Mouse (Mus musculus) embryonic facial prominence, embryonic 12.5 days (tissue): ENCODE results near the gene Adora1. TPM values are rescaled to one million over a fixed set of nuclear protein-coding genes. Genes with fewer than 3 reads are reported as not detected.
A peak's percentile ranks its signal among the peaks of the same experiment; 100 is the strongest.

ENCODE experiments used
- ATAC-seq: fragments of 200-750 bp; cut with Nextera tagmentation; 2 replicates; pipeline ENCODE4 v1.8.0; 2017; ENCODE audit not compliant: insufficient number of reproducible peaks, insufficient read depth, low FRiP score, low TSS enrichment
- H3K27ac ChIP-seq: fragments of 300-500 bp; sonication (generic); 2 replicates; pipeline ENCODE4 v1.5.1; 2016; ENCODE audit warnings: mild to moderate bottlenecking
- H3K27me3 ChIP-seq: fragments of 300-500 bp; sonication (generic); 2 replicates; pipeline ENCODE4 v1.6.1; 2016; ENCODE audit warnings: mild to moderate bottlenecking, moderate library complexity
- H3K36me3 ChIP-seq: fragments of 300-500 bp; sonication (generic); 2 replicates; pipeline ENCODE4 v1.6.1; 2016; ENCODE audit warnings: mild to moderate bottlenecking
- H3K4me1 ChIP-seq: fragments of 300-500 bp; sonication (generic); 2 replicates; pipeline ENCODE4 v1.6.1; 2016
- H3K4me2 ChIP-seq: fragments of 300-500 bp; sonication (generic); replicated peaks from 2 replicates; pipeline ENCODE4 v1.6.1; 2016; ENCODE audit warnings: mild to moderate bottlenecking, moderate library complexity
- H3K4me3 ChIP-seq: fragments of 300-500 bp; sonication (generic); 2 replicates; pipeline ENCODE4 v1.5.1; 2016; ENCODE audit warnings: mild to moderate bottlenecking
- H3K9ac ChIP-seq: fragments of 300-500 bp; sonication (generic); 2 replicates; pipeline ENCODE4 v1.6.1; 2016; ENCODE audit warnings: mild to moderate bottlenecking, moderate library complexity
- H3K9me3 ChIP-seq: fragments of 300-500 bp; sonication (generic); 2 replicates; pipeline ENCODE4 v1.6.1; 2016; ENCODE audit warnings: mild to moderate bottlenecking, moderate library complexity
- WGBS: fragments of 180-500 bp; shearing (Covaris S2); methylation state at CpG from one replicate; pipeline ENCODE4 v1.1.7; 2016; 5-methylcytosine and 5-hydroxymethylcytosine counted together
- polyA plus RNA-seq: library from polyadenylated mRNA; unstranded; fragments of >200 nt; fragmentation: Nextera tagmentation; extraction: Ambion mirVana; gene quantifications from 2 replicates; pipeline ENCODE4 v1.2.1, GENCODE M21; 2016

Adora1 gene
- polyA plus RNA-seq, 1 experiment from 2014 or later: 2.1 TPM

GRCm38 (mm10) chr1:134234455-134235390, 508 bp downstream of the Adora1 start:
- Histone ChIP-seq H3K9ac (peak overlapping the region; percentile 46), H3K4me3 (peak overlapping the region; percentile 50), H3K27me3 (peaks cover 52% of the 10 kb centered on the region), H3K4me2 (peak overlapping the region; percentile 96), H3K27ac (no peak overlapping the region), H3K36me3 (no peaks in the 10 kb centered on the region), H3K9me3 (no peaks in the 10 kb centered on the region), H3K4me1 (peaks cover 21% of the 10 kb centered on the region)
- no peak for ATAC-seq
- under 1% methylated on average over 41 of the region's 41 CpGs for whole genome bisulfite sequencing

GRCm38 (mm10) chr1:134233681-134234454, 1.4 kb downstream of the Adora1 start:
- H3K4me2 ChIP-seq: peak overlapping the region; percentile 96
- WGBS: 50% methylated on average over 19 of the region's 19 CpGs
- H3K9me3 ChIP-seq: no peaks in the 10 kb centered on the region
- H3K36me3 ChIP-seq: no peaks in the 10 kb centered on the region
- no peak overlapping the region for H3K9ac ChIP-seq
- no peak overlapping the region for H3K27ac ChIP-seq
- ATAC-seq: no peak
- H3K4me3 ChIP-seq: peak overlapping the region; percentile 50; the same call in 1 of the 2 replicates
- H3K27me3 ChIP-seq: peaks cover 52% of the 10 kb centered on the region
- H3K4me1 ChIP-seq: peaks cover 21% of the 10 kb centered on the region

- no peaks in the 10 kb centered on the region for H3K36me3 ChIP-seq
- no peak for ATAC-seq
Measured at GRCm38 (mm10) chr1:134232778-134233531, 2.3 kb downstream of the Adora1 start.

GRCm38 (mm10) chr1:134232326-134232725, 2.9 kb downstream of the Adora1 start:
- Histone ChIP-seq H3K27ac (no peak overlapping the region), H3K9me3 (no peaks in the 10 kb centered on the region), H3K4me3 (no peak overlapping the region), H3K9ac (no peak overlapping the region), H3K36me3 (no peaks in the 10 kb centered on the region), H3K4me2 (no peak overlapping the region), H3K27me3 (peaks cover 52% of the 10 kb centered on the region), H3K4me1 (peaks cover 21% of the 10 kb centered on the region)
- ATAC-seq: no peak
- WGBS: 72% methylated on average over 8 of the region's 8 CpGs

More at GRCm38 (mm10) chr1:134232778-134233531, 2.3 kb downstream of the Adora1 start:
- H3K9me3 ChIP-seq: no peaks in the 10 kb centered on the region
- H3K4me1 ChIP-seq: peaks cover 21% of the 10 kb centered on the region
- no peak overlapping the region for H3K4me3 ChIP-seq
- no peak overlapping the region for H3K4me2 ChIP-seq
- H3K27ac ChIP-seq: no peak overlapping the region
- no peak overlapping the region for H3K9ac ChIP-seq
- peaks cover 52% of the 10 kb centered on the region for H3K27me3 ChIP-seq
- 45% methylated on average over 12 of the region's 12 CpGs for WGBS

- no peak for ATAC-seq
- Histone ChIP-seq H3K27me3 (peaks cover 46% of the 10 kb centered on the region), H3K4me1 (peaks cover 21% of the 10 kb centered on the region), H3K4me3 (no peak overlapping the region), H3K4me2 (no peak overlapping the region), H3K9ac (no peak overlapping the region), H3K27ac (no peak overlapping the region), H3K9me3 (no peaks in the 10 kb centered on the region), H3K36me3 (no peaks in the 10 kb centered on the region)
- 78% methylated on average over 3 of the region's 3 CpGs for WGBS
Measured at GRCm38 (mm10) chr1:134231681-134232080, 3.5 kb downstream of the Adora1 start.

- no peak overlapping the region for H3K9ac ChIP-seq
- no peak overlapping the region for H3K4me2 ChIP-seq
- H3K9me3 ChIP-seq: no peaks in the 10 kb centered on the region
- H3K36me3 ChIP-seq: no peaks in the 10 kb centered on the region
- H3K27ac ChIP-seq: no peak overlapping the region
- no peak for ATAC-seq
- peaks cover 42% of the 10 kb centered on the region for H3K27me3 ChIP-seq
- H3K4me3 ChIP-seq: no peak overlapping the region
- peaks cover 21% of the 10 kb centered on the region for H3K4me1 ChIP-seq
- 76% methylated on average over 3 of the region's 3 CpGs for WGBS
Measured at GRCm38 (mm10) chr1:134231270-134231669, 4.0 kb downstream of the Adora1 start.

- H3K9me3 ChIP-seq: no peaks in the 10 kb centered on the region
- no peak overlapping the region for H3K9ac ChIP-seq
- no peaks in the 10 kb centered on the region for H3K36me3 ChIP-seq
- WGBS: 86% methylated on average over 10 of the region's 10 CpGs
- peaks cover 21% of the 10 kb centered on the region for H3K4me1 ChIP-seq
- no peak overlapping the region for H3K4me3 ChIP-seq
- peaks cover 37% of the 10 kb centered on the region for H3K27me3 ChIP-seq
- no peak overlapping the region for H3K4me2 ChIP-seq
- ATAC-seq: no peak
- H3K27ac ChIP-seq: no peak overlapping the region
Measured at GRCm38 (mm10) chr1:134230638-134231228, 4.5 kb downstream of the Adora1 start.

GRCm38 (mm10) chr1:134229806-134230575, 5.2 kb downstream of the Adora1 start:
- peaks cover 15% of the 10 kb centered on the region for H3K4me1 ChIP-seq
- no peak overlapping the region for H3K4me3 ChIP-seq
- no peaks in the 10 kb centered on the region for H3K9me3 ChIP-seq
- H3K9ac ChIP-seq: no peak overlapping the region
- H3K27ac ChIP-seq: no peak overlapping the region
- H3K27me3 ChIP-seq: peaks cover 29% of the 10 kb centered on the region
- no peak for ATAC-seq
- 61% methylated on average over 5 of the region's 5 CpGs for WGBS
- H3K36me3 ChIP-seq: no peaks in the 10 kb centered on the region
- no peak overlapping the region for H3K4me2 ChIP-seq

GRCm38 (mm10) chr1:134226739-134227138, 8.5 kb downstream of the Adora1 start:
- H3K4me3 ChIP-seq: no peak overlapping the region
- no peaks in the 10 kb centered on the region for H3K4me1 ChIP-seq
- ATAC-seq: no peak
- H3K4me2 ChIP-seq: no peak overlapping the region
- H3K27me3 ChIP-seq: no peaks in the 10 kb centered on the region
- 83% methylated on average over 8 of the region's 8 CpGs for WGBS
- no peaks in the 10 kb centered on the region for H3K36me3 ChIP-seq
- no peak overlapping the region for H3K9ac ChIP-seq
- H3K9me3 ChIP-seq: no peaks in the 10 kb centered on the region
- H3K27ac ChIP-seq: no peak overlapping the region

- Histone ChIP-seq H3K27ac (no peak overlapping the region), H3K9me3 (no peaks in the 10 kb centered on the region), H3K36me3 (no peaks in the 10 kb centered on the region), H3K27me3 (no peaks in the 10 kb centered on the region), H3K4me2 (no peak overlapping the region), H3K4me1 (no peaks in the 10 kb centered on the region), H3K4me3 (no peak overlapping the region), H3K9ac (no peak overlapping the region)
- no peak for ATAC-seq
- WGBS: 89% methylated on average over 5 of the region's 5 CpGs
Measured at GRCm38 (mm10) chr1:134225375-134225774, 9.9 kb downstream of the Adora1 start.
